Mouse (Mus musculus): ENCODE results near the gene Efhd1. TPM values are rescaled to one million over a fixed set of nuclear protein-coding genes. Genes with fewer than 3 reads are reported as not detected.

Gene Efhd1
- polyA plus RNA-seq, 1 experiment from 2014 or later: 0.54 TPM

- WGBS: 93% methylated on average over 8 of the region's 8 CpGs
- Histone ChIP-seq H3K4me3 (no peak overlapping the region), H3K27ac (replicated peaks) (no peak overlapping the region), H3K27me3 (no peaks in the 10 kb centered on the region), H3K9me3 (peaks cover 5% of the 10 kb centered on the region), H3K4me2 (replicated peaks) (no peak overlapping the region), H3K36me3 (no peaks in the 10 kb centered on the region), H3K4me1 (no peaks in the 10 kb centered on the region), H3K9ac (replicated peaks) (no peak overlapping the region)
- ATAC-seq (ENCODE audit: low FRiP score, low read depth): no peak
These were observed 49.8 kb downstream of the Efhd1 start for GRCm38 (mm10) chr1:87313843-87314570.

GRCm38 (mm10) chr1:87315431-87315830 lies 51.3 kb downstream of the Efhd1 start:
- H3K4me1 ChIP-seq: no peaks in the 10 kb centered on the region
- H3K27ac ChIP-seq (replicated peaks): no peak overlapping the region
- H3K9ac ChIP-seq (replicated peaks): no peak overlapping the region
- H3K27me3 ChIP-seq: no peaks in the 10 kb centered on the region
- WGBS: 84% methylated on average over 2 of the region's 2 CpGs
- H3K4me2 ChIP-seq (replicated peaks): no peak overlapping the region
- no peaks in the 10 kb centered on the region for H3K36me3 ChIP-seq
- H3K9me3 ChIP-seq: peaks cover 17% of the 10 kb centered on the region
- H3K4me3 ChIP-seq: no peak overlapping the region
- ATAC-seq (ENCODE audit: low FRiP score, low read depth): no peak

- Histone ChIP-seq H3K36me3 (no peaks in the 10 kb centered on the region), H3K27ac (replicated peaks) (no peak overlapping the region)
- 75% methylated on average over 2 of the region's 2 CpGs for WGBS
These were observed 51.7 kb downstream of the Efhd1 start for GRCm38 (mm10) chr1:87315894-87316293.

GRCm38 (mm10) chr1:87316672-87317071 lies 52.5 kb downstream of the Efhd1 start:
- H3K9me3 ChIP-seq: peaks cover 27% of the 10 kb centered on the region
- no peak overlapping the region for H3K9ac ChIP-seq (replicated peaks)
- no peaks in the 10 kb centered on the region for H3K4me1 ChIP-seq
- 64% methylated on average over 3 of the region's 3 CpGs for WGBS
- no peaks in the 10 kb centered on the region for H3K36me3 ChIP-seq
- no peak overlapping the region for H3K4me3 ChIP-seq
- H3K27me3 ChIP-seq: no peaks in the 10 kb centered on the region
- ATAC-seq (ENCODE audit: low FRiP score, low read depth): no peak
- no peak overlapping the region for H3K27ac ChIP-seq (replicated peaks)
- no peak overlapping the region for H3K4me2 ChIP-seq (replicated peaks)

More at GRCm38 (mm10) chr1:87315894-87316293, 51.7 kb downstream of the Efhd1 start:
- no peaks in the 10 kb centered on the region for H3K4me1 ChIP-seq
- H3K9me3 ChIP-seq: peaks cover 20% of the 10 kb centered on the region
- no peak overlapping the region for H3K9ac ChIP-seq (replicated peaks)
- ATAC-seq (ENCODE audit: low FRiP score, low read depth): no peak
- no peak overlapping the region for H3K4me2 ChIP-seq (replicated peaks)
- H3K27me3 ChIP-seq: no peaks in the 10 kb centered on the region
- H3K4me3 ChIP-seq: no peak overlapping the region

DNA sequence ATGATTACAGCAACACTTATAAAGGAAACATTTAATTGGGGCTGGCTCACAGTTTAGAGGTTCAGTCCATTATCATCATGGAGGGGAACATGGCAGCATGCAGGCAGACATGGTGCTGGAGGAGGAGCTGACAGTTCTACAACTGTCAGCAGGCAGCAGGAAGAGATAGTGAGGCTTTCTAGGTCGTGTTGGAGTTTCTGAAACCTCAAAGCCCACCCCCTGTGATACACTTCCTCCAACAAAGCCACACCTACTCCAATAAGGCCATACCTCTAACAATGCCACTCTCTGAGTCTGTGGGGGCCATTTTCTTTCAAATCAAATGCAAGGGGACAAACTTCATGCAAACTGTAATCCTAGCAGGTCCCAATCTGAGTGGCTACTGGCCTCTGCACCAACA lies 56.9 kb downstream of the Efhd1 start:
- no peak overlapping the region for H3K4me3 ChIP-seq
- no peaks in the 10 kb centered on the region for H3K4me1 ChIP-seq
- H3K9ac ChIP-seq (replicated peaks): no peak overlapping the region
- no peaks in the 10 kb centered on the region for H3K36me3 ChIP-seq
- H3K4me2 ChIP-seq (replicated peaks): no peak overlapping the region
- H3K9me3 ChIP-seq: peaks cover 29% of the 10 kb centered on the region
- no peak overlapping the region for H3K27ac ChIP-seq (replicated peaks)
- no peak for ATAC-seq (ENCODE audit: low FRiP score, low read depth)
- WGBS: 8% methylated on average over 1 of the region's 1 CpGs
- H3K27me3 ChIP-seq: no peaks in the 10 kb centered on the region

DNA sequence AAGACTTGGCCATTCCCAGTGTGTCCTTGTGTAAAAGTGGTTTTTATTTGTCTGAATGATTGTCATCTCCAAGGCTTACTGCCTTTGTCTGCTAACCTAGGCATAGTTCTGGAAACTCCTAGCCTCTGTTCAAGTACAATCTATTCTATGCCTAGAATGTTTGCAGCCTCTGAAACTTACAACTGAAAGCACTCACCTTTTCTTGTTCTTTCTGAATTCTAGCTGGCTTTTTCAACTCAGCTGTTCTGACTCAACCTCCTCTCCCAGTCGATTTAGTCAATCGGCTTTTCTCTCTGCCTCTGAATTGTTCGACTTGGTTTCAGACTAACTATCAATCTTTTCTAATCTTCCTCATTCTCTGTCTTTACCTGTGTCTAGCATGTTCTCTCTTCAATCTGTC lies 58.6 kb downstream of the Efhd1 start:
- no peak overlapping the region for H3K27ac ChIP-seq (replicated peaks)
- H3K4me3 ChIP-seq: no peak overlapping the region
- no peaks in the 10 kb centered on the region for H3K27me3 ChIP-seq
- H3K4me1 ChIP-seq: peaks cover 1% of the 10 kb centered on the region; the same call in 1 of the 2 replicates
- ATAC-seq (ENCODE audit: low FRiP score, low read depth): no peak
- no peaks in the 10 kb centered on the region for H3K36me3 ChIP-seq
- 86% methylated on average over 3 of the region's 3 CpGs for WGBS
- no peak overlapping the region for H3K4me2 ChIP-seq (replicated peaks)
- H3K9me3 ChIP-seq: peaks cover 29% of the 10 kb centered on the region
- H3K9ac ChIP-seq (replicated peaks): no peak overlapping the region

DNA sequence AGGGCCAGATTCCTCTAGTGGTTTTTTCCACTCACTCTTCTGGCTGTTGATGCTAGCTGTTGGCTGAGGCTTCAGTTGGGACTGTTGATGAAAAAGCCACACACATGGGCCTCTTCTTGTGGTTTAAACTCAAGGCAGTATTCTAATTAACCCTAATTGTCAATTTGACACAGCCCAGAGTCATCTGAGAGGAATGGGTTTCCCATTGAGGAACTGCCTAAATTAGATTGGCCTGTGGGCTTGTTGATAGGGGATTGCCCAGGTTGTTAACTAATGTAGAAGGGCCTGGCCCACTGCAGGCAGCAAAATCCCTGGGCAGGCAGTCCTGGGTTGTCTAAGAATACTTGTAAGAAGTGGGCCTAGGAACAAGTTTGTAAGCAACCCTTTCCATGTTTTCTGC lies 60.5 kb downstream of the Efhd1 start:
- Histone ChIP-seq H3K27me3 (no peaks in the 10 kb centered on the region), H3K4me3 (no peak overlapping the region), H3K27ac (replicated peaks) (no peak overlapping the region), H3K9ac (replicated peaks) (no peak overlapping the region), H3K4me1 (peaks cover 9% of the 10 kb centered on the region), H3K36me3 (no peaks in the 10 kb centered on the region), H3K4me2 (replicated peaks) (no peak overlapping the region), H3K9me3 (peaks cover 20% of the 10 kb centered on the region)
- no peak for ATAC-seq (ENCODE audit: low FRiP score, low read depth)

DNA sequence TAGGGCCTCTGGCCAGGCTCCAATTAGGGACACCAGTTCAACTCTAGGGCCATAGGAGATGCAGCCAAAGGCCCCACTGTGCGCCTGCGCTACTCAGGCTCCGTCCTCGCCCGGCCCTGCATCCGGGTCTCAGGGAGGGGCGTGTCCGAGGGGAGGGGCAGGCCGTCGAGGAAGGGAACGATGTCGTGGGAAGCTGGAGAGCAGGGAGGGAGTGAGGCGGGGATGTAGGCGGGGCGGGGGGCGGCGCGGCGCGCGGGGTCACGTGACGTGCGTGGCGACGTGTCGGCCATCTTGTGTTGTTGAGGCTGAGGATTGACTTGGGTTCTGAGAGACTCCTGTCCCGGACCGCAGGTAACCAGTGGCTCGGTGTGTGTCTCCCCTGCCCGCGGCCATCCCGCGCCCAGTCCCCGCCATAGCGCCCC lies 62.6 kb downstream of the Efhd1 start, which contains the start of gene Gigyf2:
Gigyf2 (plus strand) TSS at position 257 of the 422 bp plus-strand sequence.
- Histone ChIP-seq H3K4me3 (peak within 1 kb of the TSS; percentile 85), H3K27ac (replicated peaks) (peak within 1 kb of the TSS; percentile 92), H3K4me1 (peaks cover 9% of the 10 kb centered on the region), H3K9me3 (peaks cover under 1% of the 10 kb centered on the region; the same call in 1 of the 2 replicates), H3K36me3 (no peaks in the 10 kb centered on the region), H3K9ac (replicated peaks) (peak within 1 kb of the TSS; percentile 85), H3K27me3 (no peaks in the 10 kb centered on the region), H3K4me2 (replicated peaks) (peak within 1 kb of the TSS; percentile 78)
- under 1% methylated on average over 29 of the region's 36 CpGs for WGBS
- peak; percentile 97 for ATAC-seq (ENCODE audit: low FRiP score, low read depth)

DNA sequence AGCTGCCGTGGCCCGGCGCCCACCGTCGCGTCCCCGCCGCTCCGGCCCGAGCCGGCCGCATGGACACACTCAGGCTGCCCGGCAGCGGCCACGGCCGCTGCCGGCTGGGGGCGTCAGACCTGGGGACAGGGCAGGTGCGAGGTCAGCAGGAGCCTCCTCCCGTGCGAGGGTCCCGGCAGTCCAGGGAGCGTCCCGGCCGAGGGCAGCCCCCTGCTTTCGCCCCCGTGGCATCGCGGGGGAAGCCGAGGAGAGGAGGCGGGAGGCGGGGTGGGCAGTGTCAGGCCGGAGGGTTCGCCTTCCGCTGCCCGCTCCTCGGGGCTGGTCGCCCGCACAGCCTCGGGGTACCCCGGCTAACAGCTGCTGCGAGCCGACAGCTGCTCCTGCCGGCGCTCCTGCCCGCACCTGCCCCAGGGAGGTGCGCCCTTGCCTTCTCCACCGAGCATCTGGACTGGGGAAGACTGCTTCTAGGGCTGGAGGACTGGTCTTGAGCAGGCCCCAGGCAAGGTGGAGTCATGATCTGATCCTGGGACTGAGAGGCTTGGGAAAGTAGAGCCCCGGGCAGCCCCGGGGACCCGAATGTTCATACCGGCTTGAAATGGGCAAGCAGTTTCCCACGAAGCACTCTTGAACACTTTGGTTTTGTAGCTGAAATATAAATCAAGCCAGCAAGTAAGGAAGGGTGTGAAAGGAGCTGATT lies 63.1 kb downstream of the Efhd1 start:
- Histone ChIP-seq H3K27me3 (no peaks in the 10 kb centered on the region), H3K27ac (replicated peaks) (peak overlapping the region; percentile 92), H3K4me2 (replicated peaks) (peak overlapping the region; percentile 78), H3K9ac (replicated peaks) (peak overlapping the region; percentile 85), H3K4me3 (peak overlapping the region; percentile 85), H3K4me1 (peaks cover 9% of the 10 kb centered on the region), H3K36me3 (no peaks in the 10 kb centered on the region), H3K9me3 (no peaks in the 10 kb centered on the region)
- ATAC-seq (ENCODE audit: low FRiP score, low read depth): peak; percentile 90
- 0% methylated on average over 22 of the region's 53 CpGs for WGBS

GRCm38 (mm10) chr1:87331774-87332173 lies 67.6 kb downstream of the Efhd1 start:
- Histone ChIP-seq H3K36me3 (peaks cover 23% of the 10 kb centered on the region), H3K9me3 (no peaks in the 10 kb centered on the region), H3K4me1 (peaks cover 9% of the 10 kb centered on the region), H3K4me3 (no peak overlapping the region), H3K27me3 (no peaks in the 10 kb centered on the region), H3K27ac (replicated peaks) (no peak overlapping the region), H3K4me2 (replicated peaks) (no peak overlapping the region), H3K9ac (replicated peaks) (no peak overlapping the region)
- 96% methylated on average over 4 of the region's 4 CpGs for WGBS
- no peak for ATAC-seq (ENCODE audit: low FRiP score, low read depth)

DNA sequence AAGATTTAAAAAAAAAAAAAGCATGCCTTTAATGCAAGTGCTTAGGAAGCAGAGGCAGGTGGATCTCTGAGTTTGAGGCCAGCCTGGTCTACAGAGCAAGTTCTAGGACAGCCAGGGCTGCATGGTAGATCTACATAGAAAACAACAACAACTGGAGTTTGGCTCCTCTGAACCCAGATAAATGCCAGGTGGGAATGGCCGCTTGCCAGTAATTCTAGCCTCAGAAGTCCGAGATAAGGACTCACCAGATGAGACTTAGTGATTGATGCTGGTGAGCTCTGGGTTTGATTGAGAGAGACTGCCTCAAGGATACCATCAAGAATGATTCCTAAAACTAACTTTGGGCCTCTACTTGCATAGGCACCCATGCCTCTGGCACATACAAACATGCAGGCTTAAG lies 86.4 kb downstream of the Efhd1 start:
- H3K36me3 ChIP-seq: no peaks in the 10 kb centered on the region
- no peak for ATAC-seq (ENCODE audit: low FRiP score, low read depth)
- no peak overlapping the region for H3K4me3 ChIP-seq
- H3K9me3 ChIP-seq: no peaks in the 10 kb centered on the region
- no peak overlapping the region for H3K9ac ChIP-seq (replicated peaks)
- H3K4me2 ChIP-seq (replicated peaks): no peak overlapping the region
- H3K27me3 ChIP-seq: no peaks in the 10 kb centered on the region
- H3K27ac ChIP-seq (replicated peaks): no peak overlapping the region
- WGBS: 95% methylated on average over 2 of the region's 2 CpGs
- no peaks in the 10 kb centered on the region for H3K4me1 ChIP-seq

DNA sequence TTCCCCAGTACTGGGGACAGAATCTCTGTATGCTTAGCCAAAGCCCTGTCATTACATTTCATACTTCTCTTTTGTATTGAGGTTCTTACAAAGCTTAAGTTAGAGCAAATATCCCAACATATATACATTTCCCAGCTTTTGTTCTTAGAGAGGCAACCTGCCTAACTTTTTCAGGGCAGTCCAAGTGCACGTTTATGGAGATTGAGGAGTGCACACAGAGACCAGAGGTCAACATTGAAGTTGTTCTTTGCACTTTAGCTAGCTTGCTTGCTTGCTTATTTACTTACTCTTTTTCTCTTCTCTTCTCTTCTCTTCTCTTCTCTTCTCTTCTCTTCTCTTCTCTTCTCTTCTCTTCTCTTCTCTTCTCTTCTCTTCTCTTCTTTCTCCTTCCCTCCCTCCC lies 96.1 kb downstream of the Efhd1 start:
- Histone ChIP-seq H3K9me3 (no peaks in the 10 kb centered on the region), H3K4me1 (no peaks in the 10 kb centered on the region), H3K4me3 (no peak overlapping the region), H3K36me3 (peaks cover 11% of the 10 kb centered on the region), H3K27ac (replicated peaks) (no peak overlapping the region), H3K27me3 (no peaks in the 10 kb centered on the region), H3K9ac (replicated peaks) (no peak overlapping the region), H3K4me2 (replicated peaks) (no peak overlapping the region)
- 75% methylated on average over 1 of the region's 1 CpGs for WGBS
- ATAC-seq (ENCODE audit: low FRiP score, low read depth): no peak

All from midbrain, embryonic 12.5 days (tissue).